Mouse (Mus musculus) retina, postnatal 1 day (tissue): Measurements from ENCODE around the gene Rnf185.

Source experiments
- DNase-seq: peaks from one replicate; pipeline ENCODE4 v3.0.0-alpha.2; 2012

Gene Rnf185

GRCm38 (mm10) chr11:3443091-3443490 lies 9.1 kb downstream of the Rnf185 start:
- DNase-seq = no peak

- DNase-seq = no peak
Measured at GRCm38 (mm10) chr11:3442677-3443076, 9.5 kb downstream of the Rnf185 start.

- DNase-seq = no peak
Measured at GRCm38 (mm10) chr11:3441696-3442443, 10.3 kb downstream of the Rnf185 start.

DNA sequence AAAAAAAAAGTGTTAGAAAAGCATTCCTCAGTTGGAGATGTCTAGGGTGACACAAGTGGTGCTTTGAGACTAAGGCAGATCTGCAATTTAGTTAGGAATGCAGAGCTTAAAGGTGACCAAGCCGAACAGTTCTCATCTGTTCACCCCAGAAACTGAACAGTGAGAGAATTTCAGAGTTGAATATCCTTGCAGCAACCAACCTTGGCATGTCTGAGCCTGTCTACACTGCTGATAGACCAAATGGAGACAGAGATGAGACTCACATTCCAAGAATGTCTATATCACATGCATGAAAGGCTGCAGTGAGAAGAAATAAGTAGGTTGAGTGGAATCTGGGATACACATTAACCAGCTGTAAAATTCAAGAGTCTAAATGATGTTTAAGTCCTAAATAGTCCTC lies 14.5 kb downstream of the Rnf185 start:
- no peak for DNase-seq

- no peak for DNase-seq
Measured at GRCm38 (mm10) chr11:3433809-3434208, 18.4 kb downstream of the Rnf185 start.

GRCm38 (mm10) chr11:3431976-3432603 lies 20.1 kb downstream of the Rnf185 start:
- no peak for DNase-seq

DNA sequence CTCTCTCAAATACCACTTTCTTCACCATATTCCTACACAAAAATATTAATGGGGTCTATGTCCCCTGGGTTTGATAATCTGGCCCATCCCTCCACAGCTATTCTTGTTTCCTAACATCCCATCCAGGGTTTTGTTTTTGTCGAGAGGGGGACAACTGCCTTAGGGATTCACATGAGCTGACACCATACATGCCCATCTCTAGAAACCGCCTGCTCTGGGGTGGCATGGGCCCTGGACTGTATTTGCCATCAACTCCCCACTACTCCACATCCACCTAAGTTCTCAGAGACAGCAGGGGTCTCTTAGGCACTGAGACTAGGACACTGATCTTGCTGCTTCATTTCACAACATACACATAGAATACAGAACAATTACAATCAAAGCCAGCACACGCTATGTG lies 20.6 kb downstream of the Rnf185 start:
- no peak for DNase-seq

DNA sequence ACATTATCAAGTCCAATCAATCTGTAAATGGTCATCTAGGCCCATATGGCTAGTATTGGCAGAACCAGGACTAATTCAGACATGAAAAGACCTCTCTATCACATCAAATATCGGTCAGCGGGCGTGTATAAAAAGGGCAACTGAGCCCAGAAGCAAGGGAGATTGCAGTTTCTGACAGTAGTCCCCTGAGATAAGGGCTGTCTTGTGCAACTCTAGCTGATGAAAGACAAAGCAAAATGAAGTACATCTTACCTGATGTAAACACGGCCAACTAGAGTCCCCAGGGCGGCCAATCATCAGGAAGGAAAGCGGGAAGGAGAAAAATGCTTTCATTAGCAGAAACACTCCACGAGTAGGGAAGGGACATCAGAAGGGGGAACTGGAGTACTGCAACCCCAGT lies 23.5 kb downstream of the Rnf185 start:
- DNase-seq = no peak

- DNase-seq = no peak
Measured at GRCm38 (mm10) chr11:3427697-3428230, 24.4 kb downstream of the Rnf185 start.

- DNase-seq = no peak
Measured at GRCm38 (mm10) chr11:3422242-3422641, 29.9 kb downstream of the Rnf185 start.

DNA sequence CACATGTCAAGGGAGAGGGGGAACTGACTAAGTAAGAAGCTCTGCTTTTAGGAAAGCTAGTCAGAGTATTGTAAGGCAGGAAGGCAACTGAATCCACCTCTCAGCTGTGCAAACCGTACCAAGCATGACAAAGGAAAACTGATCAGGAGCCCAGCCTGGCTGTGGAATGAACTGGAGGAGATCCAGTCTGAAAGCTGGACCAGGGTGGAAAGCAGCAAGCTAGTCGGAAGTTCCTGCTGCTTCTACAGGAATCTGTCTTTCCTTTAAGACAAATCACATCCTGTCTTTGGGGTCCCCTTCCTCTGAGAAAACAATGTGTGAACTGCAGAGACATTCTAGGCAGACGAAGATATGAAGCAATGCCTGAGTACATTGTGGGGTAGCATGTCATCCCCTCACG lies 33.4 kb downstream of the Rnf185 start:
- DNase-seq = no peak

DNA sequence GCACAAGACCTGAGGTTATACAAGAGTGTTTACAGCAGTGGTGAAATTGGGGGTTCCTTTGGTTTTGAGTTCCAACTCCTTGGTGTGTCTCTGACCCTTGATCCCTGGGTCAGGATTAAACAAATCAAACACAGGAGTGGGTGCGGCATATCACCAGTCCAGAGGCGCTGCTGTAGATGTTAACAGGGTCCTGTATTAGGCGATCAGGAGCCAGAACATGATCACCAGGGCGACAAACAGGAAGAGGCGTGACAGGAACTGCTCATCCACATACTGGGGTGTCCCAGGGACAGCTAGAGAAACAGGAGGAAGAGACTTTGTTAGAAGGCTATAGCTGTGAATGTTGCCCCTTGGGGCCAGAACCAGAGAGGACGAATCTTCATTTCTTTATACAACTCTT lies 34.4 kb downstream of the Rnf185 start:
- DNase-seq = no peak

DNA sequence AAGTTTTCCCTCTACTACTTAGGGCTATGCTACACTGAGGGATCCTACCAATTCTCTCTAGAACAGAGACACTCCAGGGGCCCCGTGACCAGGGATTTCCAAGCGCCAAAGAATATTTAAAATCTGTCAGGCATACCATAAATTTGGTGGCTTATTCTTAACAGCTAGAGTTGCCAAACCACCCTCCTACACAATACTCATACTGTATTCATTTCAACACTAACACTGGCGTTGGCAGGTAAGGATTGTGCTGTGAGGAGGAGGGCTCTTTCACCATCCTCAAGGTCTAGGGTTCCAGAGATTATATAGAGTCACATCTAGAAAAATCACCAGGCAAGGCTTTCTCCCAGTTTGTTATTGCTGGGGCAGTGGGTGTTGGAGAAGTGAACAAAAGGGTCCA lies 35.8 kb downstream of the Rnf185 start:
- no peak for DNase-seq

- no peak for DNase-seq
Measured at GRCm38 (mm10) chr11:3412111-3412510, 40.1 kb downstream of the Rnf185 start.

DNA sequence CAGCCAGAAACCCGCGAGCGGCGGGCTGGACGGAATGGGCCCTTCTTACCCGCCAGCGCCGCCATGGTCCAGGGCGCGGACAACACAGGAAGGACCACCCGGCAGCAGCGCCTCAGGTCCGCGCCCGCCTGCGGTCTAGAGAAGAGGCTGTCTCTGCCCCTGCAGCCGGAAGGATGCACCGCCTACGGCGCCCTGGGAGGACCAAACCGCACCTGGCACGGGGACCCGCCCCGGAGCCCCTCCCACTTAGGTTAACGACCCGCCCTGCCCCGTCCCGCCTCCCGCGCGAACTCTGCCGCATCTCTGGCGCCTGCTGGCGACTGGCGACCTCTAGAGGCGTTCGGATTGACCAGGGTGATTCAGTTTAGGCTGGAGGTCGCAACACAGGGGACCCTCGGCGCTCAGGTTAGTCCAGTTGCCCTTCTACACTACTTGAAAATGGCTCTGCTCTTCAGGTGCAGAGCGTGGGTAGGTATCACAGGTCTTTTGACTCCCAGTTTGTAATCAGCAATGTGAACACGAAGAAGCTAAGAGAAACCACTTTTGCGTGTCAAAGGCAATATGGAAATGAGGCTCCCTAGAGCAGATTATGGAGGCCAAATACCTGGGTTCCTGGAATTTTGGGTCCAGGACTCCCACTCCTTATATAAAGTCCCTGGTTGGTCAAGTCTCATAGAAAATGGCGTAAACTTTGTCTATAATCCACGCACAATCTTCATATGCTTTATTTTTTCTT lies 43.0 kb downstream of the Rnf185 start, which contains the start of gene Limk2:
Limk2 (minus strand) TSS at position 193 of the 736 bp plus-strand sequence.
- DNase-seq = peak; percentile 94

DNA sequence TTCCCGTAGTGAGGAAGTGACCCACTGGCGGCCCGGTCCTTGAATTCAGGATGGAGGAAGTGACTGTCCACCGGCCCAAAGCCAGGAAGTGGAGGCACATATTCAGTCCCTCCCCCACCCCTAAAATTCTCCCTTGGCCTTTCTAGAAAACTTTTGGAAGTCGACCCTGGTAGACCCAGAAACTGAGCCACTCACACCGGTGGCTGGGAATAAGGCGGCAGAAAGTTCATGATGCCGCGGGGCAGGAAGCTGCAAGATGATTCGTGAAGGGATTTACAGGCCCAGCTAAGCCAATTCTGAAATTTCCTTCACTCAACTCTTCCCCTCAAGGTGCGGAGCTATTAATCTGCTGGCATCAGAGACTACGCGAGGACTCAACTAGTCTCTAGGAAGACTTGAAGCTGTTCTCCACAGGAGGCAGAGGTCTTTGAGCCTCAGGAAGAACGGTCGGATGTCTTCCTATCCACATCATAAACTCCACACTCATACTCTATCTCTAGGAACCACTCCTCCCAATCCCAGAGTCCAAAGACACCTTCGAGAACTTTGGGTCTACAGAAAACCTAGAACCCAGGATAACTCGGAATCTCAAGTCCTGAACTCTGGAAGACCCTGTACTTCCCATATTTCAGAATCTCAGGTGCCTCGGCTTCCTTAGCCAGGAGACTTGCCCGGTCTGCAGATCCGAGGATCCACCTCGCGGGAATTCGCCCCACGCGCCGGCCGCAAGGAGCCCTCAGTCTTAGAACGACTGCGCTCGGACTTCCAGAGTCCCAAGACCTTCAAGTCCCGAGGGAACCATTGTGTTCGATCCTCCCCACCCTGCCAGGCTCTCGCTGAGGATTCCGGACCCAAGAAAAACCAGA lies 43.8 kb downstream of the Rnf185 start:
- DNase-seq = no peak

DNA sequence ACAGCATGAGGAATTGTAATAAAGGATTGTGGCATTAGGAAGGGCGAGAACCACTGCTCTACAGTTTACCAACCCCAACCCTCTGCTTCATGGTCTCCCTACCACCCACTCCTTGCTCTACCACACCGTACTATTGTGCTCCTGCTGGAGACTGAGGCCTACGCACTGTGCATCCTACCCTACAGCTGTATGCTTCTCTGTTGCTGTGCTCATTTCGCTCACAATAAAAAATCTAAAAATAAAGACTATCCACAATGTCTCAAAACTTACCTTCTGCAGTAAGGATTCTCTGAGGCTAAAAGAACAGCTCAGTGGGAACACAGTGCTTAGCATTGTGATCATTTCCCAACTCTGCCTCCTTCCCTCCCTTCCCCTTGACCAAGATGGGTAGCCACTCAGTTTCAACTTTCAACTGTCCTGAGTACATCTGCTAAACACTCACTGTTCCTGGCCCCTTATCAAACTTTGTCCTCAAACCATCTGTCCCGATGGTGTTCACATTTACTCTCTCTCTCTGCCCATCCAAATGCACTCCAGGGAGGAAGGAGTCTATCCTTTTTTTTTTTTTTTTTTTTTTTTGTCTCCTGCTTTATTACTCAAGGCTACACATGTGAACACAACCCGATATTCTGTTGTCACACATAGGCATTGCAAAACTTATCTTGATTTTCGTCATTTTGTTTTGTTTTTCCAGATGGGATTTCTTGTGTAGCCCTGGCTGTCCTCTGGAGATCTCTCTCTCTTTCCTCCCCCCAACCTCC lies 47.7 kb downstream of the Rnf185 start:
- no peak for DNase-seq

DNA sequence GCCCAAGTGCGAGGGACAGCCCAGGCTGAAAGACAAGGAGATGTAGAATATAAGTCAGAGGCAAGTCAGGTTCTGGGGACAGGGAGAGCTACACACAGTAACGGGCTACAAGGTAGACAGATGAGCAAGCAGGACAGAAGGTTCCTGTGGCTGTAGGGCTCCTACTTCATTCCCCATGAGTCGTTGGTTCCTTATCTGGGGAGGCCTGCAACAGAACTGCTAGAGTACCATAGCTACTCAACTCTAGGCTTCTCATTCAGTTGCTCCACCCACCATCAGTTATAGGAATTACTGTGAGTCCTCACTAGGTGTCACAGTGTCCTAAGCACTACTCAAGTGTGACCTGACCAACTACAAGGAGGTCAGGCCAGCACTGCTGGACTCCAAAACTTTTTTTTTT lies 49.1 kb downstream of the Rnf185 start:
- DNase-seq = no peak

DNA sequence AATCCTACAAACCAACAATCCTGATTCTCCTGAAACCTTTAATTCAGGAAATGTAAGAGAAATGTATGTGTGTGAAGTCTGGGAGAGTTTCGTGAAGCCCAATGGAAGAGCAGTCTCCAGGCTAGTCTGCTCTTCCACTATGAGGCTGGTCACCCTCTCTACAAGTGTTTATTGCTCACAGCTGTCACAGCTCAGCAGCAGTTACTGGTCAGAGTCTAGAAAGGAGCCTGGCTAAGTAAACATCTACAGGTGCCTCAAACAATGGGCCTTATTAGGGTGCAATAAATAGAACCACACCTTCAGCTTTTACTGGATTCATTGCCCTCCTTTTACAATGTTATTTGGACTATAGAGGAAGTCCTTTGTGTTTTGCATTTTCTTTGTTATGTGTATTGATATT lies 53.8 kb downstream of the Rnf185 start:
- no peak for DNase-seq

DNA sequence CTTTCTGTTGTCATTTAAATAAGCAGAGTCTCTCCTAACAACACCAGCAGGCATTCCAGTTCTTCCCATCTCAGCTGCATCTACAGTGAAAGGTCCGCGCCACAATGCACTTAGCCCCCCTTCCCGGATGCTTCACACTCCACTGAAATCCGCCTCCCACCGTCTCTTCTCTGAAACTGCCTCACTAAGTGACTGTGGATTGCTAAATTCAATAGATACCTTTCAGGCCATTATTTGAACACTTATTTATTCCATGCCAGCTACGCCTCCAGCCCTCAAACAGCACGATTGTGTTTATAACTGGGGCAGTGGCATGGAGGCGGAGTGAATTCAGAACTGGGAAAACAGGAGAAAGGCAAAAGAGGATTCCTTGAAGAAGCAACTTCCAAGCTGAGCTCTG lies 55.6 kb downstream of the Rnf185 start:
- peak; percentile 39 for DNase-seq

DNA sequence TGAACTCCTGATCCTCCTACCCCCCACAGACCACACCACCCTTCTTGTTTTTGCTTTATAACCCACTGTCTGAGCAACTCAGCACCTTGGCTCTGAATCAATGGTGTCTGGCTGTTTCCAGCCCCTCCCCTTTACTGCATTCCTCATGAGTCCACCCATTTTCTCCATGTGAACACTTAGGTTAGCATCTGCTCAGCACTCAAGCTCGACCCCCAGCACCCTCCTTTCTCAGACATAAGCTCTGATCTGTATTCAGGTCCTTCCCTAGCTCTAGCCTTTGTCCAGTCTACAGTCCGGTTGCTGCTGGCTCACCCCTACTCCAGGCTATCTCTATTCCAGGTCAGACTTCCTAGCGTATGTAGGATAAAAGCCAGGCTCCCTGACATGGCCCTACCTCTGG lies 56.1 kb downstream of the Rnf185 start:
- no peak for DNase-seq

GRCm38 (mm10) chr11:3394520-3394919 lies 57.6 kb downstream of the Rnf185 start:
- no peak for DNase-seq
